Mouse (Mus musculus) neural tube, embryonic 10.5 days (tissue): ENCODE results near the gene Dync1li1.
"Not testable (repeated sequence)": the region's sequence is repeated elsewhere in the genome, so short reads cannot be mapped to it uniquely, and the experiment has no call there.

Experiments
- DNase-seq: peaks from one replicate; pipeline ENCODE4 v3.0.0-alpha.2; 2017; ENCODE audit warnings: low spot score; ENCODE audit errors: extremely low spot score

Gene Dync1li1

GRCm38 (mm10) chr9:114672703-114673561, 15.7 kb upstream of the Dync1li1 start:
- DNase-seq, result peak; percentile 24

- no peak for DNase-seq
These were observed 15.0 kb upstream of the Dync1li1 start for GRCm38 (mm10) chr9:114673626-114674025.

- DNase-seq, result no peak
These were observed 10.0 kb upstream of the Dync1li1 start for GRCm38 (mm10) chr9:114678576-114678975.

GRCm38 (mm10) chr9:114679944-114680343, 8.6 kb upstream of the Dync1li1 start:
- no peak for DNase-seq

- no peak for DNase-seq
These were observed 8.1 kb upstream of the Dync1li1 start for GRCm38 (mm10) chr9:114680531-114680930.

GRCm38 (mm10) chr9:114682193-114682592, 6.4 kb upstream of the Dync1li1 start:
- DNase-seq, result no peak

GRCm38 (mm10) chr9:114686245-114686644, 2.3 kb upstream of the Dync1li1 start:
- no peak for DNase-seq

- no peak for DNase-seq
These were observed 951 bp upstream of the Dync1li1 start for GRCm38 (mm10) chr9:114687639-114688038.

- DNase-seq, result no peak
These were observed 390 bp downstream of the Dync1li1 start for GRCm38 (mm10) chr9:114688953-114689407.

GRCm38 (mm10) chr9:114690119-114690601, 1.6 kb downstream of the Dync1li1 start:
- DNase-seq, result peak; percentile 18

GRCm38 (mm10) chr9:114691112-114691511, 2.5 kb downstream of the Dync1li1 start:
- DNase-seq, result no peak

GRCm38 (mm10) chr9:114695662-114696061, 7.1 kb downstream of the Dync1li1 start:
- DNase-seq, result not testable (repeated sequence)

- no peak for DNase-seq
These were observed 8.5 kb downstream of the Dync1li1 start for GRCm38 (mm10) chr9:114697072-114697471.

- no peak for DNase-seq
These were observed 9.3 kb downstream of the Dync1li1 start for GRCm38 (mm10) chr9:114697926-114698325.

GRCm38 (mm10) chr9:114699262-114699661, 10.7 kb downstream of the Dync1li1 start:
- DNase-seq, result no peak

- DNase-seq, result no peak
These were observed 11.5 kb downstream of the Dync1li1 start for GRCm38 (mm10) chr9:114699882-114700665.

GRCm38 (mm10) chr9:114701031-114701430, 12.4 kb downstream of the Dync1li1 start:
- DNase-seq, result no peak

- DNase-seq, result no peak
These were observed 13.3 kb downstream of the Dync1li1 start for GRCm38 (mm10) chr9:114701921-114702320.

GRCm38 (mm10) chr9:114707805-114708204, 19.2 kb downstream of the Dync1li1 start:
- DNase-seq, result no peak

GRCm38 (mm10) chr9:114710345-114710744, 21.8 kb downstream of the Dync1li1 start:
- no peak for DNase-seq

GRCm38 (mm10) chr9:114713481-114713880, 24.9 kb downstream of the Dync1li1 start:
- DNase-seq, result no peak
